Mouse (Mus musculus) lung, embryonic 14.5 days (tissue): ENCODE data around the gene Hnrnpf. TPM values are rescaled to one million over a fixed set of nuclear protein-coding genes. Genes with fewer than 3 reads are reported as not detected.

ENCODE experiments used
- ATAC-seq: fragments of 200-750 bp; cut with Nextera tagmentation; 2 replicates; pipeline ENCODE4 v1.8.0; 2017; ENCODE audit warnings: mild to moderate bottlenecking, moderate TSS enrichment, moderate library complexity; ENCODE audit not compliant: insufficient read depth
- DNase-seq: peaks from one replicate; pipeline ENCODE4 v3.0.0-alpha.2; 2015
- H3K27ac ChIP-seq: fragments of 300-500 bp; sonication (generic); 2 replicates; pipeline ENCODE4 v1.5.1; 2014; ENCODE audit warnings: low read depth, mild to moderate bottlenecking, moderate library complexity
- H3K27me3 ChIP-seq: fragments of 300-500 bp; sonication (generic); 2 replicates; pipeline ENCODE4 v1.6.1; 2014; ENCODE audit warnings: low read length, control low read depth; ENCODE audit not compliant: insufficient read depth
- H3K36me3 ChIP-seq: fragments of 300-500 bp; sonication (generic); 2 replicates; pipeline ENCODE4 v1.6.1; 2014; ENCODE audit warnings: control low read depth; ENCODE audit not compliant: insufficient read depth
- H3K4me1 ChIP-seq: fragments of 300-500 bp; sonication (generic); 2 replicates; pipeline ENCODE4 v1.6.1; 2014; ENCODE audit warnings: antibody characterized with exemption, control low read depth; ENCODE audit not compliant: insufficient read depth
- H3K4me2 ChIP-seq: fragments of 300-500 bp; sonication (generic); 2 replicates; pipeline ENCODE4 v1.6.1; 2014; ENCODE audit warnings: mild to moderate bottlenecking
- H3K4me3 ChIP-seq: fragments of 300-500 bp; sonication (generic); 2 replicates; pipeline ENCODE4 v1.5.1; 2014; ENCODE audit warnings: low read depth, low read length
- H3K9ac ChIP-seq: fragments of 300-500 bp; sonication (generic); 2 replicates; pipeline ENCODE4 v1.6.1; 2014
- H3K9me3 ChIP-seq: fragments of 300-500 bp; sonication (generic); 2 replicates; pipeline ENCODE4 v1.6.1; 2016; ENCODE audit warnings: low read depth, low read length, control low read depth
- CTCF ChIP-seq: IDR thresholded peaks from 2 replicates; pipeline ENCODE4 v1.5.1; 2016; ENCODE audit warnings: antibody characterized with exemption, low read depth
- WGBS: fragments of 180-500 bp; shearing (Covaris S2); extraction: QIAGEN DNeasy Blood & Tissue Kit; methylation state at CpG from one replicate; pipeline ENCODE4 v1.1.7; 2014; 5-methylcytosine and 5-hydroxymethylcytosine counted together
- polyA plus RNA-seq: library from polyadenylated mRNA; unstranded; fragments of >200 nt; fragmentation: Nextera tagmentation; extraction: Ambion mirVana; gene quantifications from 2 replicates; pipeline ENCODE4 v1.2.1, GENCODE M21; 2014

Hnrnpf gene
- polyA plus RNA-seq, 1 experiment from 2014 or later, result 803 TPM

- Histone ChIP-seq H3K36me3 (no peaks in the 10 kb centered on the region), H3K4me1 (peaks cover 8% of the 10 kb centered on the region; the same call in 1 of the 2 replicates), H3K27me3 (no peaks in the 10 kb centered on the region), H3K9me3 (no peaks in the 10 kb centered on the region), H3K9ac (no peak overlapping the region), H3K4me3 (peak overlapping the region; percentile 100; the same call in 1 of the 2 replicates), H3K4me2 (peak overlapping the region; percentile 84), H3K27ac (no peak overlapping the region)
- WGBS, result 72% methylated on average over 6 of the region's 6 CpGs
- no peak for DNase-seq
- no peak for TF ChIP-seq CTCF
- no peak for ATAC-seq
Measured at GRCm38 (mm10) chr6:117910120-117910661, 10.1 kb downstream of the Hnrnpf start.

DNA sequence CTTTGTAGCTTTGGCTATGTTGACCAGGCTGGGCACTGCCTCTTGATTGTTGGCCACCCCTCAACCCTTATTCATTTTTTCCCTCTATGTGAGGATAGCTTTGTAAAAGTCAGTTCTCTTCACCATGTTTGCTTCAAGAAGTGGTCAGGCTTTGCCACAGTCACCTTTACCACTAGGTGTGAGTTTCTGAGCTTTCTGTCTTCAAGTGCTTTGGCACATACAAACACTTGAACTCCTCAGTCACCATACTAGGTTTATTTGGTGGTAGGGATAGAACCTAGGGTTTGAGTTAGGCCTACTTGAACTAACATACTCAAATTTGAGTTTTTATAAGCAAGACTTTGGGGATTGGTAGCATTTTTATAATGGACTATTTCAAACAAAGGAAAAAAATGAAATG is 14.4 kb downstream of the Hnrnpf start:
- no peak overlapping the region for H3K27ac ChIP-seq

DNA sequence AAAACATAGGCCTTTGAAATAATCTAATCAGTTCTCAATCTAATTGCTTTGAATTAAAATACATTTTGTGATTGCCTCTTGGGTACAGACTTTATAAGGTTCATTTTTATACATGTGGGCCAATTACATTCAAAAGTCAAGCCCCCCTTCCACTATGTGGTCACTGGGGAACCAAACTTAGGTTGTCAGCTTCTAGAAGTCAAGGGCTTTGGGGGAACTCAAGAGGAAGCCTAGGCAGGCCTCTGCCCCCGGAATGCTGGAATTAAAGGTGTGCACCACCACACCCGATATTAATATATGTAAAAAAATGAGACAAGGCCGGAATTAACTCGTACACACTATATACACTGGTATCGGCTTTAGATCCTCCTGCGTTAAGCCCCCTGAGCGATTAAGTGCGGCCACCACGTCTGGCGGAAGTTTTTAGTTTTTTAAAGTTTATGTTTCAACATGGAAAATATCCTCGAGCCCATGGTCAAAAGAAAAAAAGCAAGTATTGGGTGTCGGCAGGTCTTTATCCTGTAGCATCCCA is 16.1 kb downstream of the Hnrnpf start:
- no peaks in the 10 kb centered on the region for H3K27me3 ChIP-seq
- DNase-seq (no peak), ATAC-seq (no peak)
- no peak for TF ChIP-seq CTCF
- peak overlapping the region; percentile 67 for H3K4me3 ChIP-seq
- H3K9ac ChIP-seq, result peak overlapping the region; percentile 77
- H3K4me1 ChIP-seq, result peaks cover 7% of the 10 kb centered on the region; the same call in 1 of the 2 replicates
- no peaks in the 10 kb centered on the region for H3K9me3 ChIP-seq
- under 1% methylated on average over 12 of the region's 12 CpGs for WGBS
- peaks cover 20% of the 10 kb centered on the region for H3K36me3 ChIP-seq
- H3K27ac ChIP-seq, result peak overlapping the region; percentile 97
- H3K4me2 ChIP-seq, result peak overlapping the region; percentile 76

More for the DNA sequence above, 14.4 kb downstream of the Hnrnpf start:
- ATAC-seq (no peak), DNase-seq (no peak)
- TF ChIP-seq CTCF, result no peak
- no peak overlapping the region for H3K4me2 ChIP-seq
- peaks cover 6% of the 10 kb centered on the region for H3K36me3 ChIP-seq
- no peaks in the 10 kb centered on the region for H3K27me3 ChIP-seq
- H3K9me3 ChIP-seq, result no peaks in the 10 kb centered on the region
- H3K4me3 ChIP-seq, result no peak overlapping the region
- H3K4me1 ChIP-seq, result peaks cover 7% of the 10 kb centered on the region; the same call in 1 of the 2 replicates
- no peak overlapping the region for H3K9ac ChIP-seq

GRCm38 (mm10) chr6:117916737-117917426 is 16.8 kb downstream of the Hnrnpf start:
- peaks cover 25% of the 10 kb centered on the region for H3K36me3 ChIP-seq
- no peak for TF ChIP-seq CTCF
- DNase-seq (peak; percentile 84), ATAC-seq (peak; percentile 93)
- H3K9me3 ChIP-seq, result no peaks in the 10 kb centered on the region
- H3K4me3 ChIP-seq, result peak overlapping the region; percentile 67
- peak overlapping the region; percentile 76 for H3K4me2 ChIP-seq
- WGBS, result under 1% methylated on average over 62 of the region's 62 CpGs
- H3K27me3 ChIP-seq, result no peaks in the 10 kb centered on the region
- peak overlapping the region; percentile 77 for H3K9ac ChIP-seq
- H3K4me1 ChIP-seq, result peaks cover 7% of the 10 kb centered on the region; the same call in 1 of the 2 replicates
- peak overlapping the region; percentile 97 for H3K27ac ChIP-seq

DNA sequence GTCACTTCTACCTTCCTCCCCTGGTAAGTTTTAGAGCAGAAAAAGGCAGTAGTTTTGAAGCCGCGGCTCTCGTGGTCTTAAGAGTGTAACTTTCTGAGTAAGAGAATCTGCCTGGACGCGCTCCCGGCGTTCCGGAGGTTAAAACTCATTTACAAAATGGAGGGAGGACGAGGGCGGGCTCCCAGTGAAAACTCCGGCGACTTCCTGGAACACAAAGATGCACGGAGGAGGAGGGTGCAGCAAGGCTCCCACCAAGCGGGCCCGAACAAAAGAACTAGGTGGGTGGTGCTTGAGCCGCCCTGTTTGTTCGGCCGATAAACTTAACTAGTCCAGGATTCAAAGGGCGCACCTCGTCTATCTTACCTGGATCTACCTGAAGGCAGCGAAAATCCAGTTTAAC is 17.5 kb downstream of the Hnrnpf start:
- H3K9ac ChIP-seq, result peak overlapping the region; percentile 77
- ATAC-seq (peak; percentile 70), DNase-seq (peak; percentile 86)
- H3K36me3 ChIP-seq, result peaks cover 32% of the 10 kb centered on the region
- H3K4me1 ChIP-seq, result peaks cover 7% of the 10 kb centered on the region; the same call in 1 of the 2 replicates
- TF ChIP-seq CTCF, result no peak
- peak overlapping the region; percentile 76 for H3K4me2 ChIP-seq
- no peaks in the 10 kb centered on the region for H3K9me3 ChIP-seq
- under 1% methylated on average over 21 of the region's 21 CpGs for WGBS
- no peaks in the 10 kb centered on the region for H3K27me3 ChIP-seq
- peak overlapping the region; percentile 97 for H3K27ac ChIP-seq
- peak overlapping the region; percentile 67 for H3K4me3 ChIP-seq

GRCm38 (mm10) chr6:117918043-117918442 is 17.9 kb downstream of the Hnrnpf start:
- H3K4me1 ChIP-seq, result peaks cover 7% of the 10 kb centered on the region; the same call in 1 of the 2 replicates
- no peak for ATAC-seq
- peak overlapping the region; percentile 77 for H3K9ac ChIP-seq
- H3K4me2 ChIP-seq, result peak overlapping the region; percentile 76
- no peak for TF ChIP-seq CTCF
- peak overlapping the region; percentile 97 for H3K27ac ChIP-seq
- DNase-seq, result peak; percentile 14
- no peaks in the 10 kb centered on the region for H3K9me3 ChIP-seq
- 21% methylated on average over 5 of the region's 5 CpGs for WGBS
- H3K4me3 ChIP-seq, result peak overlapping the region; percentile 67
- peaks cover 37% of the 10 kb centered on the region for H3K36me3 ChIP-seq
- H3K27me3 ChIP-seq, result no peaks in the 10 kb centered on the region
